Mouse (Mus musculus) frontal cortex, postnatal 14 days (tissue): ENCODE data around the gene Gm44.
"Not testable (repeated sequence)": the region's sequence is repeated elsewhere in the genome, so short reads cannot be mapped to it uniquely, and the experiment has no call there.

ENCODE experiments used
- DNase-seq, 2 experiments: peaks; one replicate each; pipeline ENCODE4 v3.0.0; 2022; ENCODE audit warnings: low spot score in 2 of 2

Gm44 gene

GRCm38 (mm10) chrX:90891842-90892241 is at the start of gene Gm44:
Gene Gm44 (plus strand): TSS chrX:90892142.
- no peak for DNase-seq

DNA sequence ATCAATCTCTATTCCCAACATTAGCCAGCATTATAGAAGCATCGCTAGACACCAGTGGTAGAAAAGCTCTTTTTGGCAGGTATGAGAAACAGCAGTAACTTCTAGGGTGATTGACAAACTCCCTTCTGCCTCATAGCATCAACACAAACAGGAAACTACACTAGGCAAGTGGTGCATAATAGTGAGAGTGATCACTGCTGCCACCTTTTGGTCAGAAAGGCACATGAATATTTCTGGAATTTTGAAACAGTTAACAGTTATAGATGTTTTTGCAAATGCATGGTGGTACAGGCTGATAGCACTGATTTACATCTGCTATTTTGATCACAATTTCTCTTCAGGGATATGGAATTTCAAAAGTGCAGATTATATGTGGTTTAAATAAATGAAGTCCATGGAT is 36.0 kb downstream of the Gm44 start:
- no peak for DNase-seq

DNA sequence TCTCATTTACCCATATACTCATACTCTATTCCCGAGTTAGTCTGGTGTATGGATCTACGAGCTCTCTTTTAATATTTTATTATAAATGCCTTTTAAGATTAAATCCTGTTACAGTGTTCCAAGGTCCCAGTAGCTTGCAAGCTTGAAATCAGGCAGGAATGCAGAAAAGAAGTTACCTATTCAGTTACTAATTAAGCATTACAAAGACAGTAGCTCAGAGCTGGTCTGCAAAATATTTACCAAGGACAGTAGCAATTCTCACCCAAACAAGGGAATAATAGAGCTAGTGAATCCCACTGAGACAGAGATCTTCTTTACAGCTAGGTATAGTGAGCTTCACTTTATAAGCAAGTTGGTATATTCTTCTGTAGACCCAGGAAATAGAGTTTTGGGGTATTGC is 46.3 kb downstream of the Gm44 start:
- not testable (repeated sequence) for DNase-seq
